Mouse (Mus musculus) gastrocnemius, adult 18-20 months (tissue): ENCODE results near the gene Gnl2. TPM values are rescaled to one million over a fixed set of nuclear protein-coding genes. Genes with fewer than 3 reads are reported as not detected.
A peak's percentile ranks its signal among the peaks of the same experiment; 100 is the strongest.

Source experiments
- DNase-seq: peaks from one replicate; pipeline ENCODE4 v3.0.0; 2021; ENCODE audit warnings: low spot score
- long read RNA-seq, 2 experiments: library from polyadenylated mRNA; stranded (forward); transcript quantifications; one replicate each; pipeline ENCODE4 v2.0.0; 2021
- total RNA-seq, 2 experiments: library from RNA; stranded (reverse); gene quantifications; 2 replicates each; pipeline ENCODE4 v1.2.3; 2021

Gnl2 gene
- 10 to 100 TPM; 30.8 to 31.1 TPM for total RNA-seq
- long read RNA-seq, experiment 1, transcript Gnl2-201 (16 exons, 2,366 nt): major isoform, 58 of 59 reads
- long read RNA-seq, experiment 1, partial matches to known transcripts: 1 of 59 reads
- long read RNA-seq, experiment 1, other reads (novel, unspliced or antisense): 0 of 59 reads
- long read RNA-seq, experiment 2, transcript Gnl2-201 (16 exons, 2,366 nt): major isoform, 61 of 70 reads
- long read RNA-seq, experiment 2, partial matches to known transcripts: 7 of 70 reads
- long read RNA-seq, experiment 2, other reads (novel, unspliced or antisense): 2 of 70 reads

DNA sequence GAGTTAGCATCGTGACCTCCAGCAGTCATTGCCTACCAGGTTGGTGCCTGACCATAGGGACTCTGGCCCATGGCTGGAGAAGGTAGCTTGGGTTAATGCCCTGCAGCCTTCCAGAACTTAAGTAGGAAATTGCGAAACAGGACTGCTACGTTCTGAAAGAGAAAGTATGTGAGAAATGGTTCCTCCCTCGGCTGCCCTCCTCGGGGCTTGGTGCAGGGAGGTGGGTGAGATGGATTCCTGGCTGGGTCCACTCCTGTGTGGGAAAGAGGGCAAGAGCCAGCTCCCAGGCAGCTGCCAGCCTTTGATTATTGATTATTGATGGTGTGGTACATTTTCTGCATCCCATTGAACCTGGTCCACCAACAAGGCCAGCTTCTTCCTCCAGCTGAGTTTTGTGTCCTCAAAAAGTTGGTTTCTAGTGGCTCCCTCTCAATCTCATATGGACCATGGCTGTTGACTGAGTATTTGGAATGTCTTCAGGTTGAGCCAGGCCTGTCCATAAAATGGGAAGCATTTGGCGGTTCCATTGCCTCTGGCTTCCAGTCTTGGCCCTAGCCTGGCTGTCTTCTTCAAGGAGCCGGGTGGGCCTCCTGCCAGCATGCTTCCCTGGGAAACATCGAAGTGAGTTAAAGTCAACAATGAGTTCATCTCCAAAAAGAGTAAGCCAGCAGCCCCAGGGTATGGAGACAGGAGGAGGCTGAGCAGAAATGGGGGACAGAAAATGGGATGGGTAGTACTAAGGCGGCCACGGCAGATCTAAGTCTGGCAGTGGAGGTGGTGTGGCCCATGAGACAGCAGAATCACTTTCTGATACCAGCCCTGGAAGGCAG, at the start of gene Gnl2:
Gnl2 (plus strand) TSS at position 780 of the 830 bp plus-strand sequence.
- DNase-seq: peak; percentile 4

DNA sequence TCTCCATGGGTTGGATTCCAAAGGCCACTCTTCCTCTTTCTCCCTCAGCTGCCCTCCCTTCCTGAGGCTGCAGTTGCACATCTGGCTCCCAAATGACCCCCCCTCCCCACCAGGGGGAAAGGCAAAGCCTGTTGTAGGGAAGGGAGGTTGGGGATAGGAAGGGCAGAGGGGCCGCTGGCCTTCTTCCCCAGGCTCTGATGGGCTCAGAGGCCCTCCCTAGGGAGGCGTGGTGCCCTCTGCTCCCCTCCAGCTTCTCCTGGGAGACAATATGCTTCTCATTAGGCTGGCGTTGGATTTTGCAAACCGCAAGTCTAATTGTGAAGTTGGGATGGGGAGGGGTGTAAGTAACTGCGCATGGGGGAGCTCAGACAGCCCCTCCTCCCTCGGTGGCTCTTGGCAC, 47.7 kb upstream of the Gnl2 start:
- no peak for DNase-seq

DNA sequence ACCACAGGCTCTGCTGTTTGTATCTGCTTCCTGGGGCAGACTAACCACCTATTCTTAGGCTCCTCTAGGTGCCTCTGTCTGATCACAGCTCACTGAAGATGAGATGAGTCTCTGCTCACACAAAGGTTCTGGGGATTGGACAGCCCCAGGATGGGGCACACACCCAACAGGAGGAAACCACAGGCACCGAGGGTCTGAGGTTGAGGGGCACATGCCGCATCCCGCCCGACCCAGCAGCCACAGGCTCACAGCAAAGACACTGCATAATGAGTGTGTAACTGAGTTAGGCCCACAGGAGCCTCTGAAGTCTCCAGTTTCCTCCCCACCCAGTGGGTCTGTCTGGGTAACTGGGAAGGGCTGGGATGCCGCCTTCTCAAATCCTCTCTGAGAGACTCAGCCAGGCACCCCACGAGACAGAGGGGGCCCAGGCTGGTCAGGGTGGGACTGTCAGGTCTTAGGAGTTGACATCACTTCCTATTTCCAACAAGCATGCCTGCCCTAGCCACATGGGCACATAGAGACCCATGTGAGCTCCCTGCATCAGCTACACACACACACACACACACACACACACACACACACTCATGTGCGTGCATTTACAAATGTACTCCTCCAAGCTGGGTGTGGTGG, 47.1 kb upstream of the Gnl2 start:
- DNase-seq: no peak

DNA sequence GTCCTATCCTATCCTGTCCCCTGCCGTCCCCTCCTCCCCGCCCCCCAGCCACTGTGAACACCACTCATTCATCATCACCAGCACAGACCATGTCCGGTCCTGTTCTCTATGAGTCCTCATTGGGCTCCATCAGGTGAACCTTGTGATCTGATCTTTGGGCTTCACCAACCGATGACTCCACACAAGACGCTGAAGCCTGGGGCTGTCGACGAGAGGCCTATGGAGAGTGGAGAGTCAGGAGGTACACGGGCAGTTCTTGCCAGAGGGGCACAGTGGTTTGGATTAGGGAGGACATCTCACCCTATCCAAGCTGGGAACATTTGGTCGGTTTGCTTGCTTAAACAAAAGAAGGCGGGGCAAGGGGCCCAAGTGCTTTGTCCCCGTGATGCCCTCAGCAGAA, 46.2 kb upstream of the Gnl2 start:
- no peak for DNase-seq

DNA sequence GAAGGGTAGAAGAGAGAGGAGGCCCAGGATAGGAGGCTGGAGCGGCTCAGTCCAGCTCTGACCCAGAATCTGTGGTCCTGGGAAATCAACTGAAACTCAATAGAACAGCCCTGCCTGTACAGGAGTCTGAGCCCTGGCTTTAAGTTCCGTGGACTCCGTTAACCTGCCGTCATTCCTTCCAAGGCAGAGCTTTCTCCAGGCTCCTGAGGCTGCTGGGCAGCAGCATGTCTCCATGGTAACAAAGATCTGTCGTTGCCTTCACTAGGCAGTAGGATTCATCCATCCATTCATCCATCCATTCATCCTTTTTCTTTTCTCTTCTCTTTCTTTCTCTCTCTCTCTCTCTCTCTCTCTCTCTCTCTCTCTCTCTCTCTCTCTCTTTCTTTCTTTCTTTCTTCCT, 45.7 kb upstream of the Gnl2 start:
- no peak for DNase-seq

DNA sequence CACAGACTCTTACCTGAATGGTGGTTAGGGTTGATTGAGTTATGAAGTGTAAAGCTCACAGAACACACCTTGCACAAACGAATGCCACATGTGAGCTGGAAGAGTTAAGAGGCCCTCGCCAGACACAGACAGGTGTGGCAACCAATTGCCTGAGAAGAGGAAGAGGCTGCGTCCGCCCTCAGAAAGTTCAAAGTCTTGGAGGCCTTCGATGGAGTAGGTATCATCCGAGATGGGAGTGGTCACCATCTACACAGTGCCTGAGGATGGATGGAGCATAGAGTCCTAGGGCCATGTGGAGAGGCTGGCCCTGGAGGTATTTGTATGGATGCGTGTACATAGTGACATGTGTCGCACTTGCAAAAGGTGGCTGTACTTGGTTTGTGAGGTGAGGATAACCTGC, 45.3 kb upstream of the Gnl2 start:
- DNase-seq: no peak

DNA sequence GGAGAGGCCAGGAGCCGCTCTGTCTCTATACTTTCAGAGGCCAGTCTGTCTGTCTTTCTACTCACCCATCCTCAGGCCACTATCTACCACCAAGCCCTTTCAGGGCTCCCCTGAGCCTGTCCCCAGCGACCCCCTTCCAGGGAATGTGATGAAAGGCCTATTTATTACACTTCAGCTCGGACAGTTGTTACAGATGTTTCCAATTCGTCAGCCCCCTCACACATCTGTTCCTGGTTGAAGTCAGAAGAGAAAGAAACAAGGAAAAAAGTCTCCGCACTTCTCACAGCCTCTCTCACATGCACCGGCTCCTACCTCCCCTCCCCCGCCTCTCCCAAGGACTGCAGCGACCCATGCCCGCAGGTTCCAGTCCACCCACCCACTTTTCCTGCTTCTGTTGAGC, 44.1 kb upstream of the Gnl2 start:
- no peak for DNase-seq

DNA sequence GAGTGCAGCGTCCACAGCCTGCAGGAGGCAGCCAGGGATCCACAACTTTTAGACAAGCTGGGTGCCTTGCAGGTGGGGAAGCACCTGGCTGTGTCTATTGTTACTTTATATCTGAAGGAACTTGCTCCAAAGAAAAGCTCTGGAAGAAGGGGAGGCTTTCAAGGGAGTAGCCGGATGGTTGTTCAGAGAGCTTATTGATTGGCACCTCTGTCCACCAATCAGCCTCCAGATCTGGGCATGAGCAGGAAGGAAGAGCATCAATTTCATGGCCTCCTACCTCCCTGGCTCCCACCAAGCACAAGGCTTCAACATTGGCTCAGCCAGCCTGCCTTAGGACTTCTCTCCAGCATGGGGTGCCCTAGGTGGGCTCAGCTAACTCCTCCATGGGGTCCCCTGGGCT, 43.1 kb upstream of the Gnl2 start:
- no peak for DNase-seq

DNA sequence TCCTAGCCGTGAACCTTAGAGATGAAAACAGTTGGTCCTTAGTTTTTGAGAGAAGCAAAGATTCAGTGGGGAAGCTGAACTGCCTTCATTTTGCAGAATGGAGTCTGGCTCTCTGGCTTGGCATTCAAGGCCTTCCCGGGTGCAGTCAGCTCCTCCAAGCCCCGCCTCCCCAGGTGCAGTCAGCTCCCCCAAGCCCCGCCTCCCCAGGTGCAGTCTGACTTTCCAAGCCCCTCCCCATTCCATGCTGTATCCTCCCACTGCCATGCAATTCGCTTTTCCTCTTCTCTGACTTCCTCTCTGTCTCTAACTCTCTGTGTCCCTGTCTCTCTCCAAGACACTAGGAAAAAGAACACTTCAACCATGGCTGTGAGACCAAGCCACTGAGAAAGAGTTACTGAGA, 38.2 kb upstream of the Gnl2 start:
- no peak for DNase-seq

DNA sequence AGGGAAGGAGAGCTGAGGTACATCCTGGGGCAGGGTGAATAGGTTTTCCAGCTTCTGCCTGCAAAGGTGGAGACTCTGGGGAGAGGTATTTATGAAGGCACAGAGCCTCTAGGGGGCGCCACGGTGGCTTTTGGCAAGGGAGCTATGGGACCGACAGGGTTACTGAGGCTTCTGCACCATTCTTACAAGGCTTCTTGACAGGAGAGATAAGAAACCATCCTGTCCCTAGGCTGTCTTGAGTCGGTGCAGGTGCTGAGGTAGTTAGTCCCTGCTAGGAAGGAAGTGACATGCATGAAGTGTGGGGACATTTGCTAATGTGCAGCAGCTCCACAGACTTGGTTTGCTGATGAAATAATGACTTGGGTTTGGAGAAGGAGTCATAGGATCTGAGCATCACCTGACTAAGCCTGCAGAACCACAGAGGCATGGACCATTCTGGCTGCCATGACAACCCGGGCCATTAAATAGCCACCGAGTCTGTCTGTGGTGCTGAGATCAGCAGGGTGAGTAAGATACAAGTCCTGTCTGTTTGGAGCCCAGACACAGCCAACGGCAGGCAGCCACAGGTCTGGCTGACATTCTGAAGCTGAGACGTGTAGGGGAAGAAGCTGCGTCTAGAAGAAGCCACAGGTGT, 32.4 kb upstream of the Gnl2 start:
- DNase-seq: no peak

DNA sequence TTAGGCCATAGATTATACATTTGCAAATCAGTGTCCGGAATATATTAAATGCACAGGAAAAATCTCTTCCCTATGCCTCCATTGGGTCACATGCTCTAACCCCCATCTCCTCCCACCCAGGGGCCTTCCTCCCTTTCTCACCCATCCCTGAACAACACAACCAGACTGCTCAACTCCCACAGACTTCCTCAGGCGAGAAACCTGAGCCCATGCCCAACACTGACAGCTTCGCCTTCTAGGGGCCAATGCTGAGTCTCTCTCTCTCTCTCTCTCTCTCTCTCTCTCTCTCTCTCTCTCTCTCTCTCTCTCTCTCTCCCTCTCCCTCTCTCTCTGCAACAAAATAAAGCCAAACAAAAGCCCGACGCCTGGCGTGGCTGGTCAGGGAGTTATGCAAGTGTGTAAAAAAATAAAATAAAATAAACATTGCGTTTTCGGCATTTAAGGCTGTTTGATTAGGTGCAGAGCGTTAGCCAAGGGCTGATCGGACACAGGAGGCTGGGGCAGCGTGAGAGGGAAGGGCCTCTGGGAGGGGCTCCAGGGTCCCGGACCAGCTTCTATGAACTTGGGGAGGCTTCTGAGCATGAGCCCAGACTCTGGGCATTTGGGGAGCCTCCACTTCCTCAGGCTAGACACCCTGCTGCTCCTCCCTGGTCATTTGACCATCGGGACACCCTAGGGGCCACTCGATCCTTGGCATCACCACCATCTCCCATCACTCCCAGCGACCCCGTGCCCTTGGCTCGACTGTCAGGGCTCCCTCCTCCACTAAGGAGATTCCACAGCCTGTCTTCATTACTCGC, 31.3 kb upstream of the Gnl2 start:
- no peak for DNase-seq

DNA sequence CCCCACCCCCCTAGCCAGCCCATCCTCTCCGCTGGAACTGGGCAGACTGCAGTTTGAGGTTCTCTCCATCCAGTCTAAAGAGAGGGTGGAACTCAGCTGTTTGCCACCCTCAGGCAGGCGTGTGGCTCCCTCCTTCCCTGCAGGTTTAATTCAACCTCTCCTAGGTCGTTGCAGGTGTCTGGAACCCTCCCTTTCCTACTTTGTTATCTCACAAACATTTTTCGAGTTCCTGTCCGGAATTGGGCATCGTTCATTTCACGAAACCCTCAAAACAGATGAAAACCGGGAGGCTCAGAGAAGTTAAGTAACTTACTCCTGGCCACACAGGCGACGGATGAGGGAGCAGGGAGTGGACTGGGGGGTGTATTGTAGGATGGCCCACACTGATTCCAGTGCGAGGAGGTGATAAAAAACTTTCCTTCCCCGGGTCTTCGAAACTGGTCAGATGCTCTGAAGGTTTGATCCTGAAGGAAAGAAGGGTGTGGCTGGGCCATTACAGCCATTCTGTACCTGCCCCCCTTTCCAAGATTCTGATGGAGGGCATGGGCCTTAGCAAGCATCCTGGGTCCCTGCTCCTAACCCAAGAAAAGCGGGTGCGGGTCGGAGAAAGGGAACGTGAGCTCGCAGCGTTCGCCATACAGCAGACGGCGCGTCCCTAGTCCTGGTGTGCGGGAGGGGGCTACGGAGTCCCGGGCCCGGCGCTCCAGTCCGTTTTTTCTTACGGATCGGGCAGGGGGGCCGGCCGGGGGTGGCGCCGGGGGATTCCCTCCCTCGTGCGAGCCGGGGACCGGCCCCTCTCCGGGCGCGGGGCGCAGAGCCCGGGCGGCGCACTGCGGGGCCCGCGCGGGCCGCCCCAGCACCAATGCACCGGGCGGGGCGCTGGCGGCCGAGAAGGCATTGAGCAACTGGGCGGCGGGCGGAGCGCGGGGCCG, 30.4 kb upstream of the Gnl2 start, which contains the start of gene Rspo1:
Rspo1 (plus strand) TSS at position 760 of the 932 bp plus-strand sequence.
- DNase-seq: no peak

DNA sequence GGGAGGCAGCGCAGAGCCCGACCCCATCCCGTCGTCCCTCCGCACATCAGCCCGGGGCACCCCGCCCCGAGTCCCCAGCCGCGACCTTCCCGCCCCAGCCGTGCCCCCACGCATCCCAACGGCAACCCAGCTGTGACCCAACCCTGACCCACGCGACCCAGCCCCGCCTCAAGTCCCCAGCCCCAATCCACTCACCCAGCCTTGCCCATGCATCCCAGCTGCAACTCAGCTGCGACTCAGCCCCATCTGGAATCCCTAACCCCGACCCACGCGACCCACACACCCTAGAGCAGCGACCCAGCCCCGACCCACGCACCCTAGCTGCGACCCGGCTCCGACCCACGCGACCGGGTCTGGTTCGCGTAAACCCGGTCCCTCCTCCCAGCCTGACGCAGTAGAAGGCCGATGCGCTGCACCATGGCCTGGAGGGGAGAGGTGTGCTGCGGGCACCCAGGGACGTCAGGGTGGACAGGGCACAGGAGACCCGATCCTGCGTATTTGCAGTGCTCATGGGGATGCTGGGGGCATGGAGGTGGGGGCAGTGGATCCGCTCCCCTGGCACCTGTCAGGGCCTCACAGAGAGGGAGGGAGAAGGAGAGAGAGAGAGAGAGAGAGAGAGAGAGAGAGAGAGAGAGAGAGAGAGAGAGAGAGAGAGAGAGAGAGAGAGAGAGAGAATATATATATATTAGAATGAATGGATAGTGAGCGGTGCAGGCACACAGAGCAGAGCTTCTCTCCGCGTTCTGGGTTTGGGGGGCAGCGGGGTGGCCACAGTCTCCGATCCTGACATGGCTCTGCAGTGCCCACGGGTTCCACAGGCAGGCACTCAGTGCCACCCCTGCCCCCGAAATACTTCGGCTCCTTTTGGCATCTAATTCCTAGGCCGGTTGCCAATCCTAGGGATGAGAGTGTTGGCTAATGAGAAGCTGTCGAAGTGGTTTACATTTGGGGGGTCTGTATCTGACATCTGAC, 29.4 kb upstream of the Gnl2 start:
- DNase-seq: no peak

DNA sequence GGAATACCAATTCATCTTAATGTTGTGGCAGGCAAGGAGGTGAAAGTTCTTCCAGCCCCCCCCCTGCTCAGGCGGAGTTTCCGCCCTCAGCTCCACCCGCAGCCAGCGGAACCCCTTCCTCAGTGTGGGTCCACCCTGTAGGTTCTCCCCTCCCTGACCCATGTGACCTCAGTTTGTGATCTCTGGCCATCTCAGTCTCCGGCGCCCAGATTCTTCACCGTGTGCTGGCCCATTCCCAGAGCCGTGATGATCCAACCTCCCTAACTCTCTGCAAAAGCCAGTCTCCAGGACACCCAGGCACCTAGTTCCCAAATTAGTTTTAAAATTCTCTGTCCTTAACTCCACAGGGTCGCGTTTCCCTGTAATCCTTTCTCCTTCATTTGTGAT, 28.7 kb upstream of the Gnl2 start:
- no peak for DNase-seq

DNA sequence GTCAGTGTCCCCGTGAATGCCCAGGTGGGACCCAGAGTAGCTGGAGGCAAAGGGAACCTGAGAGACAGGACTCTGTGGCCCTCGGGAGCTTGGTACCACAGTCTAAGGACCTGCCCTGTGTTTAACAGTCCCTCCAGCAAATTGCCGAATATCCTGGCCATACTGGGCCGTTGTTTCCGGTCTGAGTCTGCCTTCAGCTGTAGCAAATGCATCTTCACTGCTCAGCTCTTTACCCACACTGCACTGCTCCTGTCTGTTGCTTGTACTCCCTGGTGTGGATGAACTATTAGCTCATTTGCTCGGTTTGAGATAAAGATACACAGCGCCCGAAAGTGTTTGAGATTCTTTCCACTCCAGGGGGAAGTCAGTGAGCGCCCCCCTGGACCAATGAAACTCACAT, 28.0 kb upstream of the Gnl2 start:
- no peak for DNase-seq

DNA sequence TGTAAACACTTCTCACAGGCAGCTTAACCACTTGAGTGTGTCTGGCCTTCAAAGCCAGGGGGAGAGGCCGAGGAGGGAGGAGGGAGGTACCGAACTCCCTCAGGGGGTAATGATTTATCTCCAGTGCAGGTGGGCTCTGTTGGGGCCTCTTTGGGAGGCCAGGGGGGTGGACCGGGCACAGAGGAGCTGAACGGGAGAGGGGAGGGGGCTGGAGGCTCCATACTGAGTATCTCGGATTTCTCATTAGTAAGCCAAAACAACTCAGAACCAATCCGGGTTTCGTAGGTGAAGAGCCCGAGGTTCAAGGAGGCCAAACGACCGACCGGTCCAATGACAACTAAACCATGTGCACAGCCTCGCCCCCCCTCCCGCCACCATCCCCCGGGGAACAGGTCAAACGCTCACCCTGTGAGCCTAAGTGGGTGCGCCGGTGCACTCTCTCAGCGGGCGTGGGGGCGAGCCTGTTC, 26.6 kb upstream of the Gnl2 start:
- no peak for DNase-seq

DNA sequence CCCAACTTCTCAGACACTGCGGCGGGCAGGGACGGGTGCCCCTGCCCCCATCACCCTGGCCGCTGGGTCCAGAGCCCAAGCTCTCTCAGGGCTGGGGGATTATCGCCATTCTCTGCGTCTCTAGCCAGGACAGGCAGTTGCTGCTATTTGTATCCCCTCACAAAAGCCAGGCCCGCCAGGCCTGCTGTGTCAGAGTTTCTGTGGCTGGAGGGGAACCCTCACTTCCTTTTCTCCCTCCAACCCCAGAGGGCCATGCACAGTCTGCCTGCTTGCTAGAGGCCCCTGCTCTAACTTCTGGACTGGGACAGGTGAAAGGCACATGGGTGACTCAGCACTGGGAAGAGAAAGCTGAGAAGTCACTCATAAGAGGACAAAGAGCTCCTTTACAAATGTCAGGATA, 26.1 kb upstream of the Gnl2 start:
- no peak for DNase-seq

DNA sequence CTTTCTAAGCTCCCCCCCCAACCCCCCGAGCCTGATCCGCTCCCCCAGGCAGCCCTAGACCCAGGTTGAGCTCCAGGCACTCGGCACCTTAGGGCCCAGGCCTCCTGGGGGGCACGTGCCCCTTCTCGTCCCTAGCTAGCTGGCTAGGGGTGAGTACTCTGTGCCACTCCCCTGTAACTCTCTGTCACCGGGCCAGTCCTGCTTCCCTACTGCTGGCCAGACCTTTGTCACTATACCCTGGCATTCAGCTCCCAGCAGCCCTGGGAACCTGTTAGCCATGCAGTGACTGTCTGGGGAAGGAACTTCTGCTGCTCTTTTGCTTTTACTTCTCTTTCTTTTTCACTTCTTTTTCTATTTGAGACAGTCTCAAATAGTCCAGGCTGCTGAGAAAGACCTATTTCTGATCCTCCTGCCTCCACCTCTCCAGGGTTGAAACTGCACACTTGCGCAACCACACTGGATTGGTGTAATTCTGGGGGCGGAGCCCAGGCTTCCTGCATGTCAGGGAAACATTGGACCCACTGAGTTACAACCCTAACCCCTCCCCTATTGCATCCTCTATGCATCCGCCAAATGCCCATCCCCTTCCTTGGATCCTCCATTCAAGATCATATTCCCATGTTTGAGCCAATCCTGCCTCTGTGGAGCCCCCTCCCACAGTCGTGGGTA, 18.8 kb upstream of the Gnl2 start:
- DNase-seq: no peak
